Mouse (Mus musculus) heart, postnatal 0 days (tissue): ENCODE results near the gene Igsf21. TPM values are rescaled to one million over a fixed set of nuclear protein-coding genes. Genes with fewer than 3 reads are reported as not detected.

ENCODE experiments used
- ATAC-seq: fragments of 200-750 bp; cut with Nextera tagmentation; 2 replicates; pipeline ENCODE4 v1.8.0; 2017; ENCODE audit warnings: low read depth, moderate number of reproducible peaks, moderate library complexity; ENCODE audit not compliant: insufficient read depth
- DNase-seq: peaks from one replicate; pipeline ENCODE4 v3.0.0-alpha.2; 2016; ENCODE audit warnings: low spot score
- H3K27ac ChIP-seq: fragments of 300-500 bp; sonication (generic); 2 replicates; pipeline ENCODE4 v1.5.1; 2014; ENCODE audit warnings: low read depth, mild to moderate bottlenecking
- H3K27me3 ChIP-seq: fragments of 300-500 bp; sonication (generic); 2 replicates; pipeline ENCODE4 v1.6.1; 2014; ENCODE audit warnings: low read length, mixed read lengths; ENCODE audit not compliant: control insufficient read depth, insufficient read depth
- H3K36me3 ChIP-seq: fragments of 300-500 bp; sonication (generic); replicated peaks from 2 replicates; pipeline ENCODE4 v1.6.1; 2014; ENCODE audit warnings: low read length, mixed read lengths; ENCODE audit not compliant: control insufficient read depth, insufficient read depth
- H3K4me1 ChIP-seq: fragments of 300-500 bp; sonication (generic); 2 replicates; pipeline ENCODE4 v1.6.1; 2014; ENCODE audit warnings: antibody characterized with exemption; ENCODE audit not compliant: control insufficient read depth, insufficient read depth
- H3K4me2 ChIP-seq: fragments of 300-500 bp; sonication (generic); 2 replicates; pipeline ENCODE4 v1.6.1; 2014; ENCODE audit warnings: low read depth, mild to moderate bottlenecking, low read length, moderate library complexity
- H3K4me3 ChIP-seq: fragments of 300-500 bp; sonication (generic); 2 replicates; pipeline ENCODE4 v1.5.1; 2014; ENCODE audit warnings: low read depth, low read length
- H3K9ac ChIP-seq: fragments of 300-500 bp; sonication (generic); replicated peaks from 2 replicates; pipeline ENCODE4 v1.6.1; 2014; ENCODE audit warnings: low read depth, low read length, mixed read lengths
- H3K9me3 ChIP-seq: fragments of 300-500 bp; sonication (generic); replicated peaks from 2 replicates; pipeline ENCODE4 v1.6.1; 2016; ENCODE audit warnings: low read length; ENCODE audit not compliant: control insufficient read depth
- CTCF ChIP-seq: IDR thresholded peaks from 2 replicates; pipeline ENCODE4 v1.5.1; 2016; ENCODE audit warnings: antibody characterized with exemption, control low read depth, low read depth
- EP300 ChIP-seq: IDR thresholded peaks from 2 replicates; pipeline ENCODE4 v1.6.1; 2016; ENCODE audit warnings: antibody characterized with exemption, low read depth
- WGBS: fragments of 180-500 bp; shearing (Covaris S2); extraction: QIAGEN DNeasy Blood & Tissue Kit; methylation state at CpG from one replicate; pipeline ENCODE4 v1.1.7; 2014; 5-methylcytosine and 5-hydroxymethylcytosine counted together
- polyA plus RNA-seq: library from polyadenylated mRNA; unstranded; fragments of >200 nt; fragmentation: Nextera tagmentation; extraction: Ambion mirVana; gene quantifications from 2 replicates; pipeline ENCODE4 v1.2.1, GENCODE M21; 2015
- total RNA-seq: library from RNA; depleted of rRNA; stranded (reverse); fragments of >200 nt; gene quantifications from 2 replicates; pipeline ENCODE4 v1.2.3, GENCODE M21; 2014; ENCODE audit warnings: low replicate concordance

The Igsf21 gene
- total and polyA plus RNA-seq, 2 experiments from 2014 or later: 0.05 TPM; not detected in 1

GRCm38 (mm10) chr4:140070331-140070652, 176.3 kb downstream of the Igsf21 start:
- Histone ChIP-seq H3K4me3 (no peak overlapping the region), H3K4me1 (no peaks in the 10 kb centered on the region), H3K9me3 (0 out of 2 replicates have a peak, but pooled peaks cover 3% of the 10 kb centered on the region), H3K4me2 (no peak overlapping the region), H3K27ac (no peak overlapping the region), H3K36me3 (no peaks in the 10 kb centered on the region), H3K9ac (no peak overlapping the region), H3K27me3 (0 out of 2 replicates have a peak, but pooled peaks cover 29% of the 10 kb centered on the region)
- 26% methylated on average over 10 of the region's 10 CpGs for WGBS
- DNase-seq: no peak
- ATAC-seq: no peak
- TF ChIP-seq EP300 (no peak), CTCF (no peak)

- Histone ChIP-seq H3K4me2 (no peak overlapping the region), H3K27me3 (0 out of 2 replicates have a peak, but pooled peaks cover 29% of the 10 kb centered on the region)
- 5% methylated on average over 15 of the region's 15 CpGs for WGBS
These were observed 176.8 kb downstream of the Igsf21 start for GRCm38 (mm10) chr4:140069563-140070330.

GRCm38 (mm10) chr4:140068468-140068867, 178.1 kb downstream of the Igsf21 start:
- H3K4me3 ChIP-seq: no peak overlapping the region
- no peak overlapping the region for H3K27ac ChIP-seq
- H3K9ac ChIP-seq: no peak overlapping the region
- H3K4me1 ChIP-seq: no peaks in the 10 kb centered on the region
- WGBS: 86% methylated on average over 6 of the region's 6 CpGs
- no peak for ATAC-seq
- H3K9me3 ChIP-seq: 0 out of 2 replicates have a peak, but pooled peaks cover 3% of the 10 kb centered on the region
- no peak for DNase-seq
- H3K36me3 ChIP-seq: no peaks in the 10 kb centered on the region
- 0 out of 2 replicates have a peak, but pooled peaks cover 29% of the 10 kb centered on the region for H3K27me3 ChIP-seq
- TF ChIP-seq CTCF: no peak
- no peak for TF ChIP-seq EP300
- no peak overlapping the region for H3K4me2 ChIP-seq

More at GRCm38 (mm10) chr4:140069563-140070330, 176.8 kb downstream of the Igsf21 start:
- H3K9me3 ChIP-seq: 0 out of 2 replicates have a peak, but pooled peaks cover 3% of the 10 kb centered on the region
- H3K4me3 ChIP-seq: no peak overlapping the region
- no peaks in the 10 kb centered on the region for H3K4me1 ChIP-seq
- no peak for TF ChIP-seq EP300
- H3K36me3 ChIP-seq: no peaks in the 10 kb centered on the region
- DNase-seq: no peak
- H3K27ac ChIP-seq: no peak overlapping the region
- H3K9ac ChIP-seq: no peak overlapping the region
- 0 out of 2 replicates have a peak, but pooled peaks have one; percentile 39 for ATAC-seq

GRCm38 (mm10) chr4:140066011-140066410, 180.6 kb downstream of the Igsf21 start:
- H3K27ac ChIP-seq: no peak overlapping the region
- 84% methylated on average over 12 of the region's 12 CpGs for WGBS
- TF ChIP-seq EP300: no peak
- TF ChIP-seq CTCF: no peak

GRCm38 (mm10) chr4:140063153-140063671, 183.4 kb downstream of the Igsf21 start:
- Histone ChIP-seq H3K9me3 (0 out of 2 replicates have a peak, but pooled peaks cover 3% of the 10 kb centered on the region), H3K9ac (no peak overlapping the region), H3K27ac (no peak overlapping the region), H3K27me3 (no peaks in the 10 kb centered on the region), H3K36me3 (no peaks in the 10 kb centered on the region), H3K4me1 (no peaks in the 10 kb centered on the region), H3K4me3 (no peak overlapping the region), H3K4me2 (no peak overlapping the region)
- TF ChIP-seq EP300: no peak
- TF ChIP-seq CTCF: no peak
- DNase-seq (no peak), ATAC-seq (no peak)
- 75% methylated on average over 13 of the region's 13 CpGs for WGBS

More at GRCm38 (mm10) chr4:140066011-140066410, 180.6 kb downstream of the Igsf21 start:
- Histone ChIP-seq H3K4me2 (no peak overlapping the region), H3K9ac (no peak overlapping the region), H3K36me3 (no peaks in the 10 kb centered on the region), H3K9me3 (0 out of 2 replicates have a peak, but pooled peaks cover 3% of the 10 kb centered on the region), H3K27me3 (0 out of 2 replicates have a peak, but pooled peaks cover 12% of the 10 kb centered on the region), H3K4me3 (no peak overlapping the region), H3K4me1 (no peaks in the 10 kb centered on the region)
- DNase-seq (no peak), ATAC-seq (no peak)
